Mouse (Mus musculus): ENCODE measurements around the gene 2900011O08Rik.

The 2900011O08Rik gene

DNA sequence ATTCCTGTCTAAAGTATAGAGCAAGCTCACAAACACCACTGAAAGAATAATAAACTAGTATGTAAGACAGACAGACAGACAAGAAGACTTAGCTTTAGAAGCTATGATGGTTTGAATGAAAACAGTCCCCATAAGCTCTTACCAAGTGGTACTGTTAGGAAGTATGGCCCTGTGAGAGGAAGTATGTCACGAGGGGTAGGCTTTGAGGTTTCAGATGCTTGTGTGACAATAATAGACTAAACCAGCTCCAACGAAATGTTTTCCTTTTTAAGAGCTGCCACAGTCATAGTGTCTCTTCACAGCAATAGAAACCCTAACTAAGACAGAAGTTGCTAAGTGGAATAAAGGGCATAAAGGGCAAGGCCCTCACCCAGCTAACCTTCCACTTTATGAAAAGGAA lies 148.6 kb downstream of the 2900011O08Rik start:
- no peak for DNase-seq (ENCODE audit: low read depth, low spot score)

DNA sequence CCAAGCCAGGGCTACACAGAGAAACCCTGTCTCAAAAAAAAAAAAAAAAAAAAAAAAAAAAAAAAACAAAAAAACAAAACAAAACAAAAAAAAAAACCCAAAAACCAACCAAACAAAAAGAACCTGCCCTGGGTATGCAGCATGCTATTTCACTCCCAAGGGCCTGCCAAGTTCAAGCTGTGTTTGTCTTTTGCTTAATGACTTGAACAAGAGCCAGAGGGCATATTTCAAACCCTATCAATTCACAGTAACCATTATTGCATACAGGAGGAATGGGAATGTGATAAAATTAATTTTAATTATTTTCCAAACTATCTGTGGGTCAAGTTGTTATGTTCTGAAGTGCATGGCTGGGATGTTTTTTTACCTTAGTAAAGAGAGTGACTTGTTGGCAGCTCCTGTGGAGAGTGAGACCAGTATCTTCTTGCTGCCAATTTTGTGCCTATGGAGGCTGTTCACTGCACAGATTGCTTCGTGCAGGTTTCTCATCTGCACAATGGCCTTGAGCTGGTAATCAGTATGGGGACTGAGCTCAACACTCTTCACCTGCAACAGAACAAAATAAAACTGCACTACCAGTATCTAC lies 151.7 kb downstream of the 2900011O08Rik start:
- DNase-seq (ENCODE audit: low read depth, low spot score) = no peak

DNA sequence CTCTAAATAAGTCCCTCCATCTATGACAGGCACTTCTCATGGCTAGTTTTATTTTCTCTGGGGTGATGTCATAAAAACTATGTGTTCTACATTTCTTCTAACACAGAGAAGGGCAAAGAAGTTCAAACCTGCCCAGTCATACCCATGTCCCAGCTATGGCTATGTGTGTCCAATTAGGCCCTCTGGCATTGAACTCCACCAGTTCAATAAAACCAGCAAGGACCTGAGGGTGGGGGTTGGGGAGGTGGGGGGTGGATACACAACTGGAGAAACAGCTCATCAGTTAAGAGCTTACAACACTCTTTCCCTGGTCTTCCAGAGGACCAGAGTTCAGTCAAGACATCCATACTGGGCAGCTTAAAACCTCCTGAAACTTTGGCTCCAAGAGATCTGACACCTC lies 152.7 kb downstream of the 2900011O08Rik start:
- no peak for DNase-seq (ENCODE audit: low read depth, low spot score)

DNA sequence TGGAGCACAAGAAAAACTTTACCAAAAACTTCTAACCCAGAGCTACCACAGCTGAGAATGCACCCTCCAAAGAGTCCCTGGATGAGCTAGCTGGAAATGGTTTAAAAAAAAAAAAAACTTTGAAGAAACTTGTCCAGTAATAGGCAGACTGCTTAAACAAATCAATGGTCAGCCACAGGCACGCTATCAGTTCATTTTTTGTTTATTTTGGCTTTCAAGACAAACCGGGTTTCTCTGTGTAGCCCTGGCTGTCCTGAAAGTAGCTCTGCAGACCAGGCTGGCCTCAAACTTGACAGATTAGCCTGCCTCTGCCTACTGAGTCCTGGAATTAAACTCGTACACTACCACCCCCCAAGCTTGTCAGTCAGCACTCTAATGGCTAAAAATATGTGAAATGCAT lies 156.9 kb downstream of the 2900011O08Rik start:
- DNase-seq (ENCODE audit: low read depth, low spot score) = no peak

DNA sequence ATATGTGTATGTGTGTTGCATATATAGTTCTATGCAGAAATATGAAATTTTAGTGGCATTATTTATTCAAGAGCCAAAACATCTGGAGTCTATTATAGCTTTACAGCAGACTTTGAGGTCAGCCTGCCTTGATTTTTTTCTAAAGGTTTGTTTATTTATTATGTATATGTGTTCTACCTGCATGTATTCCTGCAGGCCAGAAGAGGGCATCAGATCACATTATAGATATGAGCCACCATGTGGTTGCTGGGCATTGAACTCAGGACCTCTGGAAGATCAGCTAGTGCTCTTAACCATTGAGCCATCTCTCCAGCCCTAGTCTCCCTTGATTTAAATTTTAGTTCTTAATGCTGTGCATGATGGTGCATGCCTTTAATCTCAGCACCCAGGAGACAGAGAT lies 161.3 kb downstream of the 2900011O08Rik start:
- no peak for DNase-seq (ENCODE audit: low read depth, low spot score)

Measured in forelimb bud, embryonic 11.5 days (tissue).